Mouse (Mus musculus) ES-Bruce4 (cell line): ENCODE data around the gene Rae1.

ENCODE experiments used
- CTCF ChIP-seq: IDR thresholded peaks from one replicate; pipeline ENCODE4 v1.8.1; 2011; ENCODE audit warnings: low read depth, low read length
- POLR2A ChIP-seq: IDR thresholded peaks from one replicate; pipeline ENCODE4 v1.8.1; 2011; ENCODE audit warnings: low read length; ENCODE audit not compliant: insufficient read depth

GRCm38 (mm10) chr2:173000285-173000652 lies 352 bp downstream of the Rae1 start:
- TF ChIP-seq CTCF (no peak), POLR2A (no peak)
